In genomic region chr3:80775971-80776370, GRCm38 (mm10) we compare ENCODE assay signal across 13 mouse cellular contexts. TPM values are rescaled to one million over a fixed set of nuclear protein-coding genes. Genes with fewer than 3 reads are reported as not detected.
"Had no signal": no experiment of that assay in that cellular context is flagged by ENCODE, and none has a peak within 500 bp of the region (broad histone marks: within the 10 kb centered on the region; RNA-seq: fewer than 3 reads in every experiment).

No protein-coding gene starts in this region.

- ATAC-seq: liver, postnatal 0 days; midbrain, embryonic 13.5 days had no signal

- H3K27me3 ChIP-seq: kidney, embryonic 15.5 days; limb, embryonic 12.5 days; liver, embryonic 13.5 days; lung, embryonic 15.5 days; midbrain, embryonic 13.5 days; neural tube, embryonic 15.5 days had no signal

- DNase-seq: kidney, postnatal 25 days; liver; liver, embryonic 13.5 days; liver, postnatal 0 days; lung, postnatal 14 days; right cerebral cortex, postnatal 25 days; thymus, postnatal 4 days had no signal

RNA-seq across cellular contexts. Expression of gene Gria2, which starts 26.7 kb away (rescaled TPM):
- polyA plus RNA-seq: liver, postnatal 0 days; myocyte had no signal
